Mouse (Mus musculus) kidney, adult 2 months (tissue): ENCODE results near the gene Slc4a7. TPM values are rescaled to one million over a fixed set of nuclear protein-coding genes. Genes with fewer than 3 reads are reported as not detected.

Experiments used
- DNase-seq: peaks from one replicate; pipeline ENCODE4 v3.0.0; 2021
- H3K27ac ChIP-seq: fragments of 200-500 bp; 2 replicates; pipeline ENCODE4 v1.5.1; 2012; ENCODE audit warnings: low read depth, low read length, control low read depth, inconsistent platforms; ENCODE audit not compliant: insufficient read depth
- H3K27me3 ChIP-seq: fragments of 200-500 bp; replicated peaks from 2 replicates; pipeline ENCODE4 v1.6.1; 2012; ENCODE audit warnings: mild to moderate bottlenecking, moderate library complexity, low read length, inconsistent platforms; ENCODE audit not compliant: control insufficient read depth, insufficient read depth
- H3K36me3 ChIP-seq: fragments of 200-500 bp; 2 replicates; pipeline ENCODE4 v1.6.1; 2012; ENCODE audit warnings: mild to moderate bottlenecking, moderate library complexity, low read length, inconsistent platforms; ENCODE audit not compliant: control insufficient read depth, insufficient read depth
- H3K4me1 ChIP-seq: fragments of 200-500 bp; 2 replicates; pipeline ENCODE4 v1.6.1; 2011; ENCODE audit warnings: low read length; ENCODE audit not compliant: control insufficient read depth, insufficient read depth
- H3K4me3 ChIP-seq: fragments of 200-500 bp; 2 replicates; pipeline ENCODE4 v1.5.1; 2011; ENCODE audit warnings: mild to moderate bottlenecking, low read depth, low read length, control low read depth; ENCODE audit not compliant: insufficient read depth
- CTCF ChIP-seq: fragments of 200-500 bp; conservative IDR thresholded peaks from 2 replicates; pipeline ENCODE4 v1.5.1; 2011; ENCODE audit warnings: low read depth, mild to moderate bottlenecking, control low read depth, low read length, moderate library complexity, mixed read lengths; ENCODE audit not compliant: insufficient read depth, insufficient read length
- POLR2A ChIP-seq: fragments of 200-500 bp; IDR thresholded peaks from one replicate; pipeline ENCODE4 v1.6.1; 2011; ENCODE audit warnings: low read depth, low read length, control low read depth
- WGBS: fragments of 180-500 bp; shearing (Covaris S2); methylation state at CpG from one replicate; pipeline ENCODE4 v1.1.7; 2018; 5-methylcytosine and 5-hydroxymethylcytosine counted together
- polyA plus RNA-seq: library from polyadenylated mRNA; depleted of rRNA; stranded (reverse); fragments of >200 nt; gene quantifications from 2 replicates; pipeline ENCODE4 v1.2.3, GENCODE M21; 2012

Gene Slc4a7
- polyA plus RNA-seq, 1 experiment, result 1.5 TPM

- WGBS, result 2% methylated on average over 60 of the region's 60 CpGs
- peak; percentile 59 for DNase-seq
- Histone ChIP-seq H3K36me3 (no peaks in the 10 kb centered on the region), H3K27ac (no peak overlapping the region; the same call in 1 of the 2 replicates), H3K27me3 (no peaks in the 10 kb centered on the region), H3K4me3 (peak overlapping the region; percentile 89), H3K4me1 (peaks cover 4% of the 10 kb centered on the region; the same call in 1 of the 2 replicates)
- no peak for TF ChIP-seq CTCF
These were observed 1.3 kb downstream of the Slc4a7 start for GRCm38 (mm10) chr14:14703346-14703871.

- 90% methylated on average over 2 of the region's 2 CpGs for WGBS
- Histone ChIP-seq H3K4me1 (peaks cover 4% of the 10 kb centered on the region; the same call in 1 of the 2 replicates), H3K27ac (no peak overlapping the region), H3K4me3 (no peak overlapping the region), H3K36me3 (no peaks in the 10 kb centered on the region), H3K27me3 (no peaks in the 10 kb centered on the region)
- DNase-seq, result no peak
- TF ChIP-seq POLR2A, result no peak
These were observed 2.6 kb downstream of the Slc4a7 start for GRCm38 (mm10) chr14:14704651-14705050.

- no peaks in the 10 kb centered on the region for H3K36me3 ChIP-seq
- no peak overlapping the region for H3K4me3 ChIP-seq
- H3K27ac ChIP-seq, result no peak overlapping the region
- H3K27me3 ChIP-seq, result no peaks in the 10 kb centered on the region
- H3K4me1 ChIP-seq, result peaks cover 4% of the 10 kb centered on the region; the same call in 1 of the 2 replicates
- DNase-seq, result no peak
- TF ChIP-seq CTCF (no peak), POLR2A (no peak)
- WGBS, result 95% methylated on average over 3 of the region's 3 CpGs
These were observed 3.0 kb downstream of the Slc4a7 start for GRCm38 (mm10) chr14:14705126-14705525.

- Histone ChIP-seq H3K4me1 (peaks cover 4% of the 10 kb centered on the region; the same call in 1 of the 2 replicates), H3K4me3 (no peak overlapping the region), H3K27ac (no peak overlapping the region), H3K36me3 (no peaks in the 10 kb centered on the region), H3K27me3 (no peaks in the 10 kb centered on the region)
- 82% methylated on average over 1 of the region's 1 CpGs for WGBS
- no peak for DNase-seq
- TF ChIP-seq CTCF (no peak), POLR2A (no peak)
These were observed 4.3 kb downstream of the Slc4a7 start for GRCm38 (mm10) chr14:14706381-14706780.

- DNase-seq, result no peak
- TF ChIP-seq POLR2A, result no peak
- no peaks in the 10 kb centered on the region for H3K36me3 ChIP-seq
- H3K27ac ChIP-seq, result no peak overlapping the region
- no peak overlapping the region for H3K4me3 ChIP-seq
- H3K4me1 ChIP-seq, result peaks cover 4% of the 10 kb centered on the region; the same call in 1 of the 2 replicates
- no peaks in the 10 kb centered on the region for H3K27me3 ChIP-seq
- 73% methylated on average over 1 of the region's 1 CpGs for WGBS
These were observed 5.0 kb downstream of the Slc4a7 start for GRCm38 (mm10) chr14:14707061-14707460.

- H3K4me3 ChIP-seq, result no peak overlapping the region
- TF ChIP-seq CTCF, result no peak
- TF ChIP-seq POLR2A, result no peak
- H3K27me3 ChIP-seq, result no peaks in the 10 kb centered on the region
- no peak overlapping the region for H3K27ac ChIP-seq
- no peak for DNase-seq
- H3K36me3 ChIP-seq, result no peaks in the 10 kb centered on the region
- no peaks in the 10 kb centered on the region for H3K4me1 ChIP-seq
- WGBS, result 92% methylated on average over 1 of the region's 1 CpGs
These were observed 6.9 kb downstream of the Slc4a7 start for GRCm38 (mm10) chr14:14709021-14709420.

- peak; percentile 6 for DNase-seq
These were observed 12.1 kb downstream of the Slc4a7 start for GRCm38 (mm10) chr14:14714130-14714529.

GRCm38 (mm10) chr14:14715794-14716193 lies 13.7 kb downstream of the Slc4a7 start:
- H3K4me1 ChIP-seq, result no peaks in the 10 kb centered on the region
- H3K36me3 ChIP-seq, result no peaks in the 10 kb centered on the region
- H3K27ac ChIP-seq, result no peak overlapping the region
- H3K4me3 ChIP-seq, result no peak overlapping the region
- 97% methylated on average over 2 of the region's 2 CpGs for WGBS
- TF ChIP-seq POLR2A (no peak), CTCF (no peak)
- H3K27me3 ChIP-seq, result no peaks in the 10 kb centered on the region
- DNase-seq, result no peak

More at GRCm38 (mm10) chr14:14714130-14714529, 12.1 kb downstream of the Slc4a7 start:
- Histone ChIP-seq H3K4me1 (no peaks in the 10 kb centered on the region), H3K27me3 (no peaks in the 10 kb centered on the region), H3K36me3 (no peaks in the 10 kb centered on the region), H3K4me3 (no peak overlapping the region), H3K27ac (no peak overlapping the region)
- TF ChIP-seq CTCF (peak; percentile 28; the same call in 1 of the 2 replicates), POLR2A (no peak)
